Mouse (Mus musculus) regulatory T cell (primary cell): ENCODE data around the gene Pole3.

ENCODE experiments used
- in situ Hi-C: fragments of 300-600 bp; cut with MboI, MseI; formaldehyde crosslinking; loops from one replicate; pipeline ENCODE4 v1.15.1; 2025; ENCODE audit warnings: high pct_unique_total_duplicates

The Pole3 gene

DNA sequence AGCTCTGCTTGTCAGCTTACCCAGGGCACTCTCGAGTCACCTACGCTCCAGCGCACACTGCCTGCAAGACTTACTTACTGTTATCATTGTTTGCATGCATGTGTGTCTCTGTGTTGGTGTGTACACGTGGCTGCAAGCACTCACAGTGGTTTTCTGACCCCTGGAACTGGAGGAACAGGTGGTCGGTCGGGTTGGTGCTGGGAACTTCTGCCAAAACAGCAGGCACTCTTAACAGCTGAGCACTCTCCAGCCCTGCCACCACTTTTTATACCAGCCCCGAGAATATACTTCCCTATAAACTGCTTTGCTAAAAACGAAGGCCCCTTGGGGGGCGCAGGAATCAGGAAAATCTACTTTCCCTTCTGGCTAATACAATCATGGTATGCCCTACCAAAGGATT lies 30.6 kb downstream of the Pole3 start:
- in situ Hi-C loops: loop anchor here (25.0 kb wide), 1 partner anchor 893 kb away; no protein-coding TSS in a partner anchor

DNA sequence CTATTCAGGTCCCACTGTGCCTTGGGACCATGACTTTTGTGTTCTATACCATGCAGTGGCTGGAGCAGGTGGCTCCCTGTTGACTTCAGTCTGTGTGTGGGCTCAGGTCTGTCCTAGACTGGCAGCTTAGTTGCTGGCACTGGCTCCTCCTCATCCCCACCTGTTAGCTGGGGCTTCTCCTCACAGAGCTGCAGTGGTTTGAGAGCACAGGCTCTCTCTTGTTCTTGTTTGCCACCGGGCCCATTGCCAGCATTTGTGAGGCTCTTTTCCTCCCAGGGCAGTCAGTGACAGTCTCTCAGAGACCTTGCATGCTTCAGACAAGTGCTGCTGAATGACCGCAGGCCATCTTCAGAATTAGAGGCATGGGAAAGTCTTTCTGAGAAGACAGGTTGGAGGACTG lies 32.2 kb downstream of the Pole3 start:
- in situ Hi-C loops: loop anchor here (25.0 kb wide), 1 partner anchor 895 kb away; no protein-coding TSS in a partner anchor

DNA sequence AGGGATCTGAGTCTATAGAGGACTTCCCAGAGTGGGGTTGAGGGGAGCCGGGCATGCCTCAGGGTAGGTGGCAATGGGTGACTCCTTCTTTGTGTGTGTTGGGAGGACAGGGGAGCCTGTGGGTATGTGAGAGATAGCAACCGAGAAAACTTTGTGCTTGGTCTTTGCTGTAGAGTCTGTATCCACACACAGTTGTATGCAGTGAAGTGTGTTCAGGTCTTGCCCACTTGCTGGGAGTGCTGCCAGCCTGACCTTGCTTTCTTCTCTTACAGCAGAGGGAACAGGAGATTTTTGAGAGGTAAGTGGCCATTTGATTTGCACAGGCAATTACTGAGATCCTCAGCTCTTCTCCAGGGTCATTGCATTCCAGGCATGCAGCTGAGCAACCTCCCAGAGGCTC lies 37.0 kb downstream of the Pole3 start:
- in situ Hi-C loops: loop anchor here (25.0 kb wide), 1 partner anchor 899 kb away; no protein-coding TSS in a partner anchor

DNA sequence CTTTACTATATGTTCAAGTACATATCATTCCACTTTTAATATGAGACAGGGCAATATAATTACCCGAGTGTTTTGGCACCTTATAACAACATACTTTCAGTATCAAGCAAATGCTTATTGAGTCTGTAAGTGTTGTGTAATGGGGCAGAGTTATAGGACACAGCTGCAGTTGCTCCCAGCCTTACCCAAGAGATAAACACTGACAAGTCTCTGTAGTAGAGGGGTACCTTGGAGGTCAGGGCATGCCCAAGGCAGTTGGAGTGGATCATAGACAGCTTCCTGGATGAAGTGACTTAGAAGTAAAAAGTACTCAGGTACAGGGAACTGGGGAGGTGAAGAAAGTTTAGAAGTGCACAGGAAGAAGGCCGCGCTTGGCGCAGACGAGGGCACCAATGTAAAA lies 37.7 kb downstream of the Pole3 start:
- in situ Hi-C loops: loop anchor here (25.0 kb wide), 1 partner anchor 900 kb away; no protein-coding TSS in a partner anchor

DNA sequence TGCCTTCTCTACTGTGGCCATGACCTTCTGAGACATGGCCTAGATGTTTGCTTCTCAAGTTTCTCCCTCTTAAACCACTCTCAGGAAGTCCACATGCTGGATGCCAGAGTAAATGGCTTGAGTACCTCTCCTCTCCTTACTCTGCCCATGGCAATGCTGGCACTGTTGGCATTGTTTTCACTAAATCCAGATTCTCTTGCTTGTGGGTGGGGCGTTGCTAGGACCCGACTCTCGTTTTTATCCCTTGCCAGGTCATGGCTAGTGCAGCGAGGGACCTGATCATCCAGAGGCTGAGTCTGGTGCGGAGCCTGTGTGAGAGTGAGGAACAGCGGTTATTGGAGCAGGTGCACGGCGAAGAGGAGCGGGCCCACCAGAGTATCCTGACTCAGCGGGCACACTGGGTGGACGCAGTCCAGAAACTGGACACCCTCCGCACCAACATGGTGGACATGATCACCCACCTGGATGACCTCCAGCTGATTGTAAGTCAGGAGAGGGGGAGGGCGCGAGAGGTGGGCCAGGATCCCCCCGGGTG lies 38.6 kb downstream of the Pole3 start:
- in situ Hi-C loops: loop anchor here (25.0 kb wide), 1 partner anchor 901 kb away; no protein-coding TSS in a partner anchor

DNA sequence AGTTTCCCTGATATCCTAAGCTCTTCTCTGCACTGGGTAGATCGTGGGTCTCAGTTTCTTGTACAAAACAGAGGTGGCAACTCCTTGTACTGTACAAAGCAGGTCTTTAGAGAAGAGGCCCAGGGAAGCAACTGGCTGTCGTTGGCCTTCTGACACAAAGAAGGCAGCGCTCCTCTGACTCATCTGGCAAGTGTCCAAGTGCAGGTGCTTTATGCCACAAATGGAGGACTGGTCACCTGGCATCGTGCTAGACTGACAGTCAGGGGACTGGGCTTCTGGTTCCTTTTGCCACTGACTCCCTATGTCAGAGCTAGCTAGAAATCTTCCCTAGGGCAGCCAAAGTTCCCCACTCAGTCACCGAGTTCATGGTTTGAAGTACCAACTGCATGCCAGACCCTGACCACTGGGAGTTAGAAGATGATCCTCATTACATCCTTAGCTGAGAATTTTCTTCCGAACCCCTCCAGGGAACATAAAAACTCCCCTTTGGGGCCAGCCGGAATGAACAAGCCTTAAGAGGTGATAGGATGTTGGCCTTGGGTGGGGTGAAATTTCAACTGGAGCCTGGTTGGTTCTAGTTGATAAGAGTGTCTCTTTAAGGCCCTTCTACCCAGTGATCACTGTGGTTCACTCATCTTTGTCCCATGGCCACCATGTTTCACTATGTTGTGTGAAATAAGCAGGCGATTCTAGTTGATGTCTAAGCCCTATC lies 39.3 kb downstream of the Pole3 start:
- in situ Hi-C loops: loop anchor here (25.0 kb wide), 1 partner anchor 902 kb away; no protein-coding TSS in a partner anchor

DNA sequence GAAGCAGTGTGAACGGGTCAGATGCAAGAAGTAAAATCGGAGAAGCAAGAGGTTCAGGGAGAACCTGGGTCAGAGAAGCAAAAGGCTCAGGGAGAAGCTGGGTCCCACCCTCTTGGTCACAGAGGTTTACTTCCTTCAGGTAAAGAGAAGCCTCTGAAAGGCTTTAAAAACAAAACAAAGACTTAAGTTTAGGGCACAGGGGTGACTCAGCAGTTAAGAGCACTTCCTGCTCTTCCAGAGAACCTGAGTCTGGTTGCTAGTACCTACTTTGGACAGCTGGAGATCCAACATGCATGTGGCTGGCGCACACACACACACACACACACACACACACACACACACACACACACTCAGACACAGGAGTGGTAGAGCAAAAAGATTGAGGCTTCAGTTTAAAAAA lies 39.9 kb downstream of the Pole3 start:
- in situ Hi-C loops: loop anchor here (25.0 kb wide), 1 partner anchor 902 kb away; no protein-coding TSS in a partner anchor

DNA sequence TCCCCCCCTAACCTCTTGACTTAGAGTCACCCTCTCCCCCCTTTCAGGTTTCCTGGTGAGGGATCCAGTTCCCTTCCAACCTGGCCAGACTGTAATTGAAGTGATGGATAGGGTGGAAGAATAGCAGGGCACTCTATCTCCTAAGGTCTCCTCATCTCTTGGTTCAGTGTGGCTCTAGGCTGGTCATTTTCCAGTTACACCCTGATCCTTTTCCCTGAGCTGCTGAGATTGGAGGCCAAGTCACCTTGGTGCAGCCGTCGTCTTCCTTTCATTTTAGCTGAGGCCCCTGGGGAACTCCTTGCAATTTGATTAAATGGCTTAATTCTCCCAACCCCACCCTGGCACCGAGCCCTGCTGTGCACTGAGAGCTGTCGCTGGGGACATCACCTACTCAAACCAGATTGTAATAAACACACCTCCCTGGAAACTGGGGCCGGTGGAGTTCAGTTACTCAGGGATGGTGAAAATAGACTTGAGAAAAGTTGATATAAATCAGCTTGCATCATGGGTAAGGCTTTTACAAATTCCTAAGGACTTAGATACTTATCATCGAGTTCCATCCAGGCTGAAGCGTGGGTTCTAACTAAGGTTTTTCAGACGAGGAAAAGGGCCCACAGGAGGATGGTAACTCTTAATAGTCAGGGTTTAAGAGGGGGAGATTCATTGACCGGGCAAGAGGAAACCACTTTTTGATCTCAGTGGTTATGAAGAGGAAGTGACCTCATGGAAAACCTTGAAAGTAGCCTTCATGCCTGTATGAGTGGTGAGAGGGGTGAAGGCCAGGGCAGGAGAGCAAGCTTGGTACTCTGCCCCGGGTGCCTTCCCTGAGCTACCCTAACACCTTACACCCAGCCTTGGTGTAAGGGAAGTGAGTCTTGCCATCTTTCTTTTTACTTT lies 43.9 kb downstream of the Pole3 start:
- in situ Hi-C loops: loop anchor here (25.0 kb wide), 1 partner anchor 906 kb away; no protein-coding TSS in a partner anchor

DNA sequence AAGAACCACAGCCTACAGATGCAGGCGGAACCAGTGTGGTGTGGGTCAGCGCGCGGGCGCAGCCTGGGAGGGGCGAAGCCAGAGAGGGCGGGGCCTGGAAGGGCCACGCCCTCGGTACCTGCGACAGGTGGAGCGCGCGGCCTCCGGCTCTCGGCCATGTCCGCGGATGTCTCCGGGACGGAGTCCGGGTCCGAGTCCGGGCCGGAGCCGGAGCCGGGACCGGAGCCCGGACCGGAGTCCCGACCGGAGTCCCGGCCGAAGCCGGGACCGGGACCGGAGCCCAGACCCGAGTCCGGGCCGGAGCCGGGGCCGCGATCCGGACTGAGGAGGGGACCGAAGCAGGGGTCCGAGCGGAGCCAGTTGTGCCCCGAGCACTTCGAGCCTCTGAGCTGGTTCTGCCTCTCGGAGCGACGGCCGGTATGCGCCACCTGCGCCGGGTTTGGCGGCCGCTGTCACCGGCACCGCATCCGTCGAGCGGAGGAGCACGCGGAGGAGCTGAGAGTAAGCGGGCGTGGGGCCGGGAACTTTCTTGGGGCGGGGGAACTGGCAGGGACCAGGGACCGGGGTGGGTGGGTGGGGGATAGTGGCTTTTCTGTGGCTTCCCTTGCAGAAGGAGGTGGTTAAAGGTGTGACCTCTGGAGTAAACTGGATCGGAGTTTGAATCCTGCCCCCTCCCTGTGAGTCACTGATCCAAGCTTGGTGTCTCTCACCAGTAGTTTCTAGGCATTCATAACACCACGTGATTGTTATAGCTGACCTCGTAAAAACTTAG lies 44.7 kb downstream of the Pole3 start, which contains the start of gene Bspry:
Bspry (plus strand) TSS at position 117 of the 772 bp plus-strand sequence.
- in situ Hi-C loops: loop anchor here (25.0 kb wide), 1 partner anchor 907 kb away; no protein-coding TSS in a partner anchor

DNA sequence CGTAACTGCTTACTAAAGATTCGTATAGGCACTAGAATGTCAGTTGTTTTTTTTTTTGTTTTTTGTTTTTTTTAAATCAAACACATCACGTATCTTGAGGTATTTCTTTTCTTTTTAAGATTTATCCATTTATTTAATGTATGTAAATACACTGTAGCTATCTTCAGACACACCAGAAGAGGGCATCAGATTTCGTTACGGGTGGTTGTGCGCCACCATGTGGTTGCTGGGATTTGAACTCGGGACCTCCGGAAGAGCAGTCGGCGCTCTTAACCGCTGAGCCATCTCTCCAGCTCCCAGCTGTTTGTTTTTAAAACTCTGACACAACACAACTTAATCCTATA lies 45.3 kb downstream of the Pole3 start:
- in situ Hi-C loops: loop anchor here (25.0 kb wide), 1 partner anchor 908 kb away; no protein-coding TSS in a partner anchor

DNA sequence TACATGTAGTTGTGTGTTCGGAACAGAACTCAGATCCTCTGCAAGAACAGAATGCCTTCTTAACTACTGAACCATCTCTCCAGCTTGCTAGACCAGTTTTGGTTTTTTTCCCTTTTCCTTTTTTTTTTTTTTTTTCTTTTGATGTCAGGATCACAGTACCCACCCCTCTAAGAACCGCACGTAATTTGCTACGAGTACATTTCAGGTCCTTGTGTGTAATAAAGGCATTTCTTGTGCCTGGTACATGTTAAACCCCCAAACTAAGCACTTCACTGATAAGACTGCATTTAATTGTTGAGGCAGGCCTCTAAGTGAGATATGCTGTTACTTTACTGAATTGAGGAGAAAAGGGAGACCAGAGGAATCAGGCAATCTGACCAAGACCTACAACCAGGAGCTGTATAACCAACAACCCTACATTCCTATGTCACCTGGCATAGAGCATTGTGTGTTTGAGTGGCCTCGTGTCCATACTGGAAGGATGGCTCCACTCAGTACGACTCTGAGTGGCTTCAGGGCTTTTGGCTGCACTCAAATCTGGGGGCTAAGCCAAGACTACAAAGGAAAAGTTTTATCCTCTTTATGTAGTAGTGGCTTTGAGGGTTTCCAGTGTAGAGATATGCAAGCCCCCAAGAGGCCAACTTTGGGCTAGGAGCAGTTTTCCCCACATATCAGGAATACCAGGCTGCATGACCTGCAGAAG lies 47.2 kb downstream of the Pole3 start:
- in situ Hi-C loops: loop anchor here (25.0 kb wide), 1 partner anchor 910 kb away; no protein-coding TSS in a partner anchor

DNA sequence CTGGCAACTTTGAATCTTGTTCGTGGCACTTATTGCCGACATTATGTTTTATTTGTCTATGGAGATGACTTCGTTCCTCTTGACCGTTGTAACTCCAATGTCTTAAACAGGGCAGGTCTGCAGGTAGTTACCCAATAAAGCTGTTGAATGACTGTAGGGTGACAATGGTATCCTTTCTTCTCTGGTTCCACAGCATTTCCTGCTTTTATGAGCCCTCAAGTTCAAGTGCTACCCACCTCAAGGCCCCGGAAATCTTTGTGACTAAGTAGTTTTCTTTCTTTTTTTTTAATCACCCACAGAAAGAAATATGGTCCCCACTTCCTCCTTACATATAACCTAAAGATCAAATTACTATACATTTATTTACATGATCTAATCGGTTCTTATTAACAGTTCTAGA lies 49.1 kb downstream of the Pole3 start:
- in situ Hi-C loops: loop anchor here (25.0 kb wide), 1 partner anchor 912 kb away; no protein-coding TSS in a partner anchor

DNA sequence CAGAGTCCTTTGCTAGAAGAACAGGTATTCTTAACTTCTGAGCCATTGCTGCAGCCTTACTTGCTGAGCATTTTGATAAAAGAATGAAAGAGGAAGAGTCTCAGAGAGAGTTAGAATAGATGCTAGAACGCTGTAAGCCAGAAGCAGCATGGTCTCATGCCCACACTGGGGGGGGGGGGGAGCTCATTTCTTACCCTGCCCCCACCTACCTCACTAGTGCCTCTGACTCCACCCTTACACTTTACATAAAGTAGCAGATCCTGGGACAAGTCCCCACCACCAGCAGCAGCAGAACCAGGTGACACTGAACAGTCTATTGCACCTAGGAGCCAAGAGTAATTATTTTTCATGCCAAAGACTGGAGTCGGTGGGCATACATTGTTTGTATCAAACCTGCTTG lies 49.7 kb downstream of the Pole3 start:
- in situ Hi-C loops: loop anchor here (25.0 kb wide), 1 partner anchor 912 kb away; no protein-coding TSS in a partner anchor
